ENCODE assay signal across 9 mouse cellular contexts in the genomic region with DNA sequence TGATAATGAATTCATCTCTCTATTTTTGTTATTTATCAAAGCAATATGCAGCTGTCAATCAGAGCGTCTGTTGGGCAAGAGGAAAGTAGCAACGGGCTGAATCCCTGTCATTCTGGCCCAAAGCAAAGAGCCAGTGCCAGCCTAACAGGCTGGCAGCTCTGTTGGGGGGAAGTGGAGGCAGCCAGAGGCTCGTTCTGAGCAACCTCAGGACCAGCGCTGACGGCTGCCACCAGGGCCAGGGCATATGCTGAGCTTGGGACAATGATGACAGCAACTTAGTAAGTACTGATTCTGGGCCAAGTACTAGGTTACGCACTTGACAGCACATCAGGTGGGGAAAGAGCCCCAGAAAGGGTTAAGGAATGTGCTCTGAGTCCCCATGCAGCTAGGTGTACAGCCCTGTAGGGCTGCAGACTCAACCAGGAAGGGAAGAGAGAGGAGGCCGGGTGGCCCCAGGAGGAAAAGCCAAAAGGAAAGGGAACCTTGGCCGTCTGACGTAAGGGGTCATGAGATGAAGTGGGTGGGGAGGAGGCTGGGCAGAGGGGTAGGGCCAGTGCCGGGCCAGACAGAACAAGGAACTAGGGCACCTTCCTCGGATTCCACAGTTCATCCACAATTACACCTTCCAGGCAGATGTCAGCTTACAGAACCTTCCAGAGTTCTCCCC. TPM values are rescaled to one million over a fixed set of nuclear protein-coding genes. Genes with fewer than 3 reads are reported as not detected.
DNase-seq lines count a peak whose midpoint lies in the region; ATAC-seq lines count a peak whose summit lies in the region.
"Had no signal": no experiment of that assay in that cellular context is flagged by ENCODE, and none has a peak within 500 bp of the region (broad histone marks: within the 10 kb centered on the region; RNA-seq: fewer than 3 reads in every experiment).

No protein-coding gene starts in this region.

- WGBS in hindbrain, embryonic 13.5 days = 70% methylated on average over 11 of the region's 11 CpGs
- WGBS in hindbrain, embryonic 14.5 days = 61% methylated on average over 11 of the region's 11 CpGs
- 63% methylated on average over 11 of the region's 11 CpGs for WGBS in liver, embryonic 16.5 days (ENCODE audit: insufficient replicate concordance)

- peak overlapping the region; percentile 92; the same call in 1 of the 2 replicates for H3K9ac ChIP-seq in hindbrain, embryonic 13.5 days
- H3K9ac ChIP-seq in hindbrain, embryonic 14.5 days = no peak overlapping the region
- H3K9ac ChIP-seq in liver, embryonic 16.5 days (ENCODE audit: low read depth, low read length) = no peak overlapping the region

- peaks cover 90% of the 10 kb centered on the region for H3K4me1 ChIP-seq in hindbrain, embryonic 13.5 days (replicated peaks)
- peaks cover 70% of the 10 kb centered on the region for H3K4me1 ChIP-seq in hindbrain, embryonic 14.5 days (replicated peaks; ENCODE audit: control insufficient read depth, insufficient read depth, low read length)
- peaks cover 50% of the 10 kb centered on the region for H3K4me1 ChIP-seq in liver, embryonic 16.5 days (ENCODE audit: control insufficient read depth, low read depth, low read length)

- H3K4me2 ChIP-seq in hindbrain, embryonic 13.5 days = no peak overlapping the region
- no peak overlapping the region for H3K4me2 ChIP-seq in hindbrain, embryonic 14.5 days (replicated peaks)
- H3K4me2 ChIP-seq in liver, embryonic 16.5 days (ENCODE audit: low read depth, low read length) = no peak overlapping the region

- H3K27me3 ChIP-seq in hindbrain, embryonic 13.5 days = no peaks in the 10 kb centered on the region
- H3K27me3 ChIP-seq in hindbrain, embryonic 14.5 days (ENCODE audit: control insufficient read depth, insufficient read depth, low read length) = no peaks in the 10 kb centered on the region
- H3K27me3 ChIP-seq in liver, embryonic 16.5 days (ENCODE audit: control insufficient read depth, insufficient read depth, low read depth, low read length) = no peaks in the 10 kb centered on the region

- no peak for ATAC-seq in hindbrain, embryonic 13.5 days (ENCODE audit: low FRiP score)
- ATAC-seq in hindbrain, embryonic 14.5 days (ENCODE audit: low FRiP score) = no peak
- no peak for ATAC-seq in liver, embryonic 16.5 days (ENCODE audit: low read depth)
- ATAC-seq in erythroblast, adult 5-6 weeks (replicated peaks; ENCODE audit: low FRiP score, poor library complexity, severe bottlenecking) = no peak

- no peak overlapping the region for H3K4me3 ChIP-seq in hindbrain, embryonic 13.5 days
- no peak overlapping the region for H3K4me3 ChIP-seq in hindbrain, embryonic 14.5 days (replicated peaks; ENCODE audit: low read length)
- no peak overlapping the region for H3K4me3 ChIP-seq in liver, embryonic 16.5 days (ENCODE audit: low read depth, low read length)

- H3K36me3 ChIP-seq in hindbrain, embryonic 13.5 days = peaks cover 3% of the 10 kb centered on the region; the same call in 1 of the 2 replicates
- H3K36me3 ChIP-seq in hindbrain, embryonic 14.5 days (replicated peaks; ENCODE audit: control insufficient read depth, insufficient read depth) = no peaks in the 10 kb centered on the region
- H3K36me3 ChIP-seq in liver, embryonic 16.5 days (ENCODE audit: control insufficient read depth, insufficient read depth) = no peaks in the 10 kb centered on the region

- H3K9me3 ChIP-seq in hindbrain, embryonic 13.5 days = no peaks in the 10 kb centered on the region
- H3K9me3 ChIP-seq in hindbrain, embryonic 14.5 days (ENCODE audit: control insufficient read depth, low read length) = no peaks in the 10 kb centered on the region
- no peaks in the 10 kb centered on the region for H3K9me3 ChIP-seq in liver, embryonic 16.5 days (replicated peaks; ENCODE audit: control insufficient read depth, low read length)

- no peak for DNase-seq in hindbrain, embryonic 14.5 days (ENCODE audit: low spot score)
- DNase-seq in urinary bladder, postnatal 14 days (ENCODE audit: low spot score) = peak; percentile 47
- DNase-seq in urinary bladder, postnatal 36 days (ENCODE audit: low spot score in 2 of 2) = no peak
- DNase-seq in testis, postnatal 10 days (ENCODE audit: low spot score) = peak; percentile 50
- no peak for DNase-seq in ovary, postnatal 10 days (ENCODE audit: low spot score)

- H3K27ac ChIP-seq in hindbrain, embryonic 13.5 days = peak overlapping the region; percentile 23; the same call in 1 of the 2 replicates
- H3K27ac ChIP-seq in hindbrain, embryonic 14.5 days = no peak overlapping the region
- peak overlapping the region; percentile 23; the same call in 1 of the 2 replicates for H3K27ac ChIP-seq in liver, embryonic 16.5 days (ENCODE audit: low read length)

RNA-seq across cellular contexts. Expression of a gene that starts 3.9 kb away (rescaled TPM):
- polyA plus RNA-seq in hindbrain, embryonic 13.5 days (2015; fragmentation: Nextera tagmentation; extraction: Ambion mirVana) = 68.1 and 68.6 TPM in 2 replicates
- polyA plus RNA-seq in hindbrain, embryonic 14.5 days (2014; fragmentation: Nextera tagmentation; extraction: Ambion mirVana) = 44.7 and 46.7 TPM in 2 replicates
- 36.2 and 38.5 TPM in 2 replicates for polyA plus RNA-seq in liver, embryonic 16.5 days (2015; fragmentation: Nextera tagmentation; extraction: Ambion mirVana)
- total RNA-seq in erythroblast, adult 5-6 weeks (2015; ENCODE audit: low replicate concordance) = 17.6 and 22.5 TPM in 2 replicates
- total RNA-seq in erythroblast, adult 5-6 weeks (2017; ENCODE audit: low replicate concordance) = 13.9 and 19.6 TPM in 2 replicates

RNA-seq across cellular contexts. Expression of a gene that starts 24.6 kb away (rescaled TPM):
- not detected in 2 replicates for polyA plus RNA-seq in hindbrain, embryonic 13.5 days (2015; fragmentation: Nextera tagmentation; extraction: Ambion mirVana)
- polyA plus RNA-seq in hindbrain, embryonic 14.5 days (2014; fragmentation: Nextera tagmentation; extraction: Ambion mirVana) = not detected in 2 replicates
- not detected in 2 replicates for polyA plus RNA-seq in liver, embryonic 16.5 days (2015; fragmentation: Nextera tagmentation; extraction: Ambion mirVana)
- not detected in 2 replicates for total RNA-seq in erythroblast, adult 5-6 weeks (2015; ENCODE audit: low replicate concordance)
- not detected in 2 replicates for total RNA-seq in erythroblast, adult 5-6 weeks (2017; ENCODE audit: low replicate concordance)
- polyA plus RNA-seq: lung, embryonic 16.5 days had no signal

RNA-seq across cellular contexts. Expression of a gene that starts 44.8 kb away (rescaled TPM):
- not detected in 2 replicates for polyA plus RNA-seq in hindbrain, embryonic 13.5 days (2015; fragmentation: Nextera tagmentation; extraction: Ambion mirVana)
- polyA plus RNA-seq in hindbrain, embryonic 14.5 days (2014; fragmentation: Nextera tagmentation; extraction: Ambion mirVana) = not detected in 2 replicates
- polyA plus RNA-seq in liver, embryonic 16.5 days (2015; fragmentation: Nextera tagmentation; extraction: Ambion mirVana) = 1.8 and 13.9 TPM in 2 replicates
- not detected in 2 replicates for total RNA-seq in erythroblast, adult 5-6 weeks (2015; ENCODE audit: low replicate concordance)
- total RNA-seq in erythroblast, adult 5-6 weeks (2017; ENCODE audit: low replicate concordance) = not detected in 2 replicates
- polyA plus RNA-seq: lung, embryonic 16.5 days had no signal

Comparison
In these comparisons a context has a peak if more than half of its experiments do, and no peak if none do; other contexts are left out.
1. DNase-seq: peak in urinary bladder, postnatal 14 days (single experiment) and testis, postnatal 10 days (single experiment); none in hindbrain, embryonic 14.5 days (single experiment), urinary bladder, postnatal 36 days (0 of 2) and ovary, postnatal 10 days (single experiment).